Mouse (Mus musculus) gastrocnemius, adult 2 months (tissue): Measurements from ENCODE around the gene Ifitm7. TPM values are rescaled to one million over a fixed set of nuclear protein-coding genes. Genes with fewer than 3 reads are reported as not detected.
A peak's percentile ranks its signal among the peaks of the same experiment; 100 is the strongest.
"Not testable (repeated sequence)": the region's sequence is repeated elsewhere in the genome, so short reads cannot be mapped to it uniquely, and the experiment has no call there.

Experiments used
- DNase-seq: peaks from one replicate; pipeline ENCODE4 v3.0.0; 2022
- H3K27ac ChIP-seq: fragments of 200-600 bp; 2 replicates; pipeline ENCODE4 v1.8.1; 2022; ENCODE audit warnings: mild to moderate bottlenecking
- H3K4me3 ChIP-seq: fragments of 200-600 bp; 2 replicates; pipeline ENCODE4 v1.8.1; 2022; ENCODE audit warnings: mild to moderate bottlenecking, moderate library complexity
- CTCF ChIP-seq: fragments of 200-600 bp; IDR thresholded peaks from 2 replicates; pipeline ENCODE4 v1.8.1; 2022; ENCODE audit warnings: antibody characterized with exemption, mild to moderate bottlenecking, moderate library complexity
- intact Hi-C: fragments of 180-260 bp; cut with DNase I; formaldehyde crosslinking; loops from one replicate; pipeline ENCODE4 v1.15.1; 2025
- total RNA-seq, 2 experiments: library from RNA; stranded (reverse); gene quantifications; 2 replicates each; pipeline ENCODE4 v1.2.3; 2021

Ifitm7 gene
- total RNA-seq, 2 experiments from 2014 or later, result not detected

DNA sequence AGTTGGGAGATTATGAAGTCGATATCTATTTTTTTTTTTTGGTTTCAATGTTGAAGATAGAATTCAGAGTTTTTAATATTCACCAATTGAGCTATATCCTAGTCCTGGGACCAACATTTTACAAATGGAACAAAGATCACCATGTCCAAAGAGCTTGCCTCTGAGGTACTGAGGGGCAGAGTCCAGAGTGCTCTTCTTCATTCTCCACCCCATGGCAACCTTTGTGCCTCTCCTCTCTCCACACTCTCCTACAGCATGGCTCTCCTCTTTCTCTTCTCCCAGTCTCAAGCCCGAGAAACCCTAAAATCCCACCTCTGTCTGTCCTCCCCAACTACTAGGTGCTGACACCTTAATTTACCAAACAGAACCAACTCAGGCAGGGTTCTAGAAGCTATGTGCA is 18.0 kb upstream of the Ifitm7 start:
- H3K27ac ChIP-seq, result no peak overlapping the region
- TF ChIP-seq CTCF, result no peak
- intact Hi-C loops, result loop anchor here (5.0 to 10.0 kb wide), 2 partner anchors 62 to 100 kb away; partner anchors contain the start of genes Mpv17l and Pdxdc1
- no peak overlapping the region for H3K4me3 ChIP-seq
- DNase-seq, result no peak

DNA sequence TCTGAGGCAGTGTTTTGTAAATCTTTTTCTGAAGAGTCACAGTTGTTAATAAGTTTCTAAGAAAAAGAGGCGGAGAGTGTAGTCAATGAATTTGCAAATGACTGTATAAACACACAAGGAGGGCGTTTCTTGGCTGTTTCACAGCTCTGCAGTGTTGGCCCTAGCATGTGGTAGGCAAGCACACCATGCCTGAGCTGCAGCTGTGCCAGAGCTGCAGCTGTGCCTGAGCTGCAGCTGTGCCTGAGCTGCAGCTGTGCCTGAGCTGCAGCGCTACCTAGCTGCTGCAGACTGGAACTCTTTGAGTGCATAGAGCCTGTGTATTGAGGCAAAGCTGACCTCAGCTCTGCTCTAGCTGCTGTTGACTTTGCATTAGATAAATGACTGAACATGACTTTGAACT is 17.5 kb upstream of the Ifitm7 start:
- intact Hi-C loops, result loop anchor here (5.0 to 10.0 kb wide), 2 partner anchors 62 to 99 kb away; partner anchors contain the start of genes Mpv17l and Pdxdc1
- DNase-seq, result no peak
- TF ChIP-seq CTCF, result peak; percentile 42

DNA sequence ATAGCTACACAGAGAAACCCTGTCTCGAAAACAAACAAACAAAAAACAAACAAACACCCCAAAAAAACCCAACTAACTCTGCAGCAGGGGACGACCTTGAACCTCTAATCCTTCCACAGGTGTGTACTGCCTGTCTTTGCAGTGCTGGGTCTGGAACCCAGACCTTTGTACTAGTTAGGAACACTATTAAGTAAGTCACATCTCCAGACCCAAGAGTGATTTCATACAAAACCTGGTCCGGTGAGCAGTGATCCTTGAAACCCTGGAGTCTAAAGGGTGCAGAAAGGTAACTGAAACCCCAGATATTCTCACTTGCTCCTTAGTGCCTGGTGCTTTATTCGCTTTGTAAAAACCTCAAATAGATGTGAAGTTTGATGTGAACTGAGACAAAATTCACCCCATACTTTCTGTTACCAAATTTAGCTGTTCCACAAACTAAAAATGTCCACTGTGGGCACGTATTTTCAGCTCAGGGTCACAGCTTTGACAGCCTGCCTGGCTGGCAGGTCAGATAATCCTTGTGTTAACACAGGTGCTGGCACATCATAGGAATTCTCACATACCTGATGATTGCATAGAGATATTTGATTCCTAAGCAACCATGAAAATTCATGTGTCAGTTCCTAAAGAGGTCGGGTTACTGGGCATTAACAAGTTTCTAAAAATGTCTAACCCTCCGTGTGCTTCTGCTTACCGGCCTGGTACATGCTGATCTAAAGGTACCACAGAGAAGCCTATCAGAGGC is 16.9 kb upstream of the Ifitm7 start:
- TF ChIP-seq CTCF, result no peak
- no peak overlapping the region for H3K4me3 ChIP-seq
- peak; percentile 57 for DNase-seq
- H3K27ac ChIP-seq, result peak overlapping the region; percentile 68; the same call in 1 of the 2 replicates
- intact Hi-C loops, result loop anchor here (5.0 to 10.0 kb wide), 2 partner anchors 61 to 99 kb away; partner anchors contain the start of genes Mpv17l and Pdxdc1

More for the DNA sequence above, 17.5 kb upstream of the Ifitm7 start:
- H3K27ac ChIP-seq, result peak overlapping the region; percentile 68; the same call in 1 of the 2 replicates
- no peak overlapping the region for H3K4me3 ChIP-seq

DNA sequence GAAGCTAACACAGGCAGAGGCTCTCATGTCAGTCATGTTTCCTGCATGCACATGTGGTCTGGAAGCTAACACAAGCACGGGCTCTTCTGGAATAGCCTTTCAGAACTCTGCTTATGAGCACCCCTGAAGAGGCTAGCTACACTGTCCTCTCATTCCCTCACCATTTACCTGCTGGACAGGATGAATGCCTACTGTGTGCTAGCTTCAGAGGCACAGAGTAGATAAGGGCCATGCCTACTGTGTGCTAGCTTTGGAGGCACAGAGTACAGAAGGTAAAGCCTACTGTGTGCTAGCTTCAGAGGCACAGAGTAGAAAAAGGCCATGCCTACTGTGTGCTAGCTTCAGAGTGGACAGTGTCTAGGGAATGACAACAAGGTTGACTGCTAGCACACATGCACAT is 7.8 kb upstream of the Ifitm7 start:
- Histone ChIP-seq H3K27ac (no peak overlapping the region), H3K4me3 (no peak overlapping the region)
- DNase-seq, result no peak
- no peak for TF ChIP-seq CTCF
- intact Hi-C loops, result no loop called here

DNA sequence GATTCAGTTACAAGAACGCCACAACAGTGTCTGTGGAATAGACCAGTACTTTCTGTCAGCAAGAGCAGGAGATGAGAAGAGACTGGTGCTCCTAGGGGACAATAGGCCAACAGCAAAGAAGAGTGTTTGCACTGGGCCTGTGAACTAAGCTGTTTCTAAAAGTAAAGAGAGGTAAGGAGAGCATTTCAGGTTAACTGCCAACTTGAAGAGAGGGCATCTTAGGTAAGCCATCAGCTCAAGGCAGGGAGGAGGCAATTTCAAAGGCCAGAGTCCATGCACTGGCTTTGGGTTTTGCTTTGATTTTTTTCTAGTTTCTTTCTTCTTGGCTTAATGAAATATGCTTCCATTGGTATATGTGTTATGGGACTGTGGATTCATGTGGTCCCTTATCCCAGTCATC is 7.4 kb upstream of the Ifitm7 start:
- no peak overlapping the region for H3K4me3 ChIP-seq
- no peak overlapping the region for H3K27ac ChIP-seq
- DNase-seq, result no peak
- intact Hi-C loops, result no loop called here
- TF ChIP-seq CTCF, result no peak

DNA sequence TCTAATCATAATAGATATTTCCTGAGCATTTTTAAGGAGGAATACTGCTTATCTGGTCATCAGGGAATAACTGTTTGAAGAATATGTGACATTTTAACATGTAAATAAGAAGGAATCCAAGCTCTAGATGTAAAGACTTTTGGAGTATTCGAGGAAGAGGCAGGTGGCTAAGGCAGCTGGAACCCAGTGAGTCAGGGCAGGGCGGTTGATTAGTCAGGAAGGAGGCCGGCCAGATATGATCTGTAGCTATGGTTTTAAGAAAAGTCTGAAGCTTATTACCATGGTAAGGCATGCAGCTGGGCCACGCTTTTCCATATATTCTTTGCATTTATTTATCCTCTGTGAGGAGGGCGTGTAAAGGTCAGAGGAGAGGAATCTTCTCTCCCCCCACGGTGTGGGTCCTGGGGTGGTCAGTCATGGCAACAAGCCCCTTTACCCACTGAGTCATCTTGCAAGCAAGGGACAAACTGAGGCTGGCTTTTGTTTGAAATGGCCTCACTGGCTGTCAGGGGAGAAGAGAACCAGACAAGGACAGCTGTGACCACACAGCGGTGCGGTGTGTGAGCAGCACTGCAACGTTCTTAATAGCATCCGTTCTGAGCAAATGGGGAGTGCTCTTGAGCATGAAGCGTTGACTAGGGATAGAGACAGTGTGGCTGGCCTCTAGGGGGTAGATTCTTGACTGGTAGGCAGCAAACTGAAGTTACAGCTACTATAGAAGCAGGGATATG is 6.0 kb upstream of the Ifitm7 start:
- Histone ChIP-seq H3K27ac (no peak overlapping the region), H3K4me3 (no peak overlapping the region)
- DNase-seq, result no peak
- intact Hi-C loops, result no loop called here
- TF ChIP-seq CTCF, result no peak

DNA sequence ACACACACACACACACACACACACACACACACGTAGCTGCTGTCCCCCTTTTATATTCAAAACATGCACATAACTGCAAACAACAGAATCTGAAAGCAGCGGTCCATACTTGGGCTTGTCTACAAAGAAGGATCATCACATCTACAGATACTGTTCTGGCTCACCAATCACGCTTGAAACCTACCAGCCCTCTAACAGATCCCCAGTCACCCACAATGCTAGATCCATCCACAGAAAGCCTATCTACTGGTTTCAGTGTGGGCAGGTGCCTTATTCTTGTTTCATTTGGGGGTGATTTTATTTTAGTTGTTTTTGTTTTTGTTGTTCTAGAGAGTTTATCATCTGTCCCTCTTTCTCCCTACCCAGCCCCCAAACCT is 503 bp downstream of the Ifitm7 start:
- no peak overlapping the region for H3K27ac ChIP-seq
- intact Hi-C loops, result no loop called here
- no peak overlapping the region for H3K4me3 ChIP-seq
- TF ChIP-seq CTCF, result no peak
- DNase-seq, result no peak

DNA sequence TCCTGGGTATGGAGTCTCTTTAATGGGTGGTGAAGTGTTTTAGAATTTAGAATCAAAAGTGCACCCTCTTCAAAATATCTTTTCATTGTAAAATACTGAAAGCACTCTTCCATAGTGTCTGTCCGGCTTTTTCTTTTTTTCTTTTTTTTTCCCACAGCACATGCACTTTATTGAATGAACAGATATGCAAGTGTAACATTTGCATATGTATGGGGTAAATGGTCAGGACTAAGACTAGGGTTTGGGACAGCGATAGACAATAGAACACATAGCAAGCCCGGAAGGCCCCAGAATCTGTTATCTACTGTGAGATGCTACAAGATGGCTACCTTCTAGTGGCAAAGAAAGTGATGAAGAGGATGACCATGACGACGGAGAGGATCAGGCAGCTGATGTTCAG is 3.5 kb downstream of the Ifitm7 start:
- H3K27ac ChIP-seq, result no peak overlapping the region
- intact Hi-C loops, result no loop called here
- TF ChIP-seq CTCF, result no peak
- H3K4me3 ChIP-seq, result no peak overlapping the region
- DNase-seq, result no peak

DNA sequence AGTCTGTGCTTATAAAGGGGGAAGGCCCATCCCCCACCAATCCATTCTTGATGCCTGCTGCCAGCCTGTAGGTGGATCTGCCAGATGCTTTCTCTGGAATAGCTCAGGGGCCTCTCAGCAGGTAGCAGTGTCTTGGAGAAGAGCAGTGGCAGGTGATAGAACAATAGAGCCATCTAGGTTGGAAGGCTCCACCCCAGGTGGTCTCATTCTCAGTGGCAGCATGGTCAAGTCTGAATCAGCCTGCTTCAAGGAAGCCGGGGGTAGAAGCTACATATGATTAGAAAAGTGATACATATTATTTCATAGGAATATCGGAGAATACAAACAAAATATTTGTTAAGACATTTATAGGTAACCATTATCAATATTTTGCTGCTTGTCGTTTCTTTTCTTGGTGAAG is 5.0 kb downstream of the Ifitm7 start:
- H3K4me3 ChIP-seq, intact Hi-C loops, DNase-seq, H3K27ac ChIP-seq: not testable (repeated sequence)

DNA sequence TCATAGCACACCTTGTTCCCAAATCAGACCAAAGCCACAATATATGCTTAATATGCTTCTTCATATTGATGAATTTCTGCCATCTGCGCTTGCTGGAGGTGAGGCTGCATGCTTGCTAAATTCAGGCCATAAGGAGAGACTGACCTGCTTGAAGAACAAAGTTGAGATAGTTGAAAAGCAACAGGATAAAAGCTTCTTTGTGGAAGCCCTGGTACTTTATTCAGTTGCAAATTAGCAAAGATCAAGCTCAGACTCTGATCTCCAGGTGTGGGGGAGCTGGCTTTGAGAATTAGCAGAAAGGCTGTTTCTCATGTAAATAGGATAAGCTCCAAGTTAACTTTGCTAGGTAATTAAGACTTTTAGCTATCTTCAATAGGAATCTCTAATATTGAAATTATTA is 9.7 kb downstream of the Ifitm7 start:
- H3K27ac ChIP-seq, intact Hi-C loops, H3K4me3 ChIP-seq, DNase-seq: not testable (repeated sequence)

DNA sequence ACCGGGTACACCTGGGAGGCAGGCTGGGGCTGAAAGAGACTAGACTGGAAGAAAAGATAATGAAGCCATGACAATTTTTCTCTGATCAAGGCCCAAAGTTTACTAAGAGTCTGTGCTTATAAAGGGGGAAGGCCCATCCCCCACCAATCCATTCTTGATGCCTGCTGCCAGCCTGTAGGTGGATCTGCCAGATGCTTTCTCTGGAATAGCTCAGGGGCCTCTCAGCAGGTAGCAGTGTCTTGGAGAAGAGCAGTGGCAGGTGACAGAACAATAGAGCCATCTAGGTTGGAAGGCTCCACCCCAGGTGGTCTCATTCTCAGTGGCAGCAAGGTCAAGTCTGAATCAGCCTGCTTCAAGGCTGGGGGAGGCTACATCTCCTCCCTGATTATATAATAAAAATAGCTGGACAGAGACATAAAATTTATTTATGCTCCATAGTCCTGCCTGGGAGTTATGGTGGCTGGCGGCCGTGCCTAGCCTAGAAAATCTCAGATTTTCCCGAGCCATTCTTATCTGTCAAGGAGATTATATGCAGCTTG is 10.3 kb downstream of the Ifitm7 start:
- intact Hi-C loops, H3K4me3 ChIP-seq, DNase-seq, H3K27ac ChIP-seq: not testable (repeated sequence)

DNA sequence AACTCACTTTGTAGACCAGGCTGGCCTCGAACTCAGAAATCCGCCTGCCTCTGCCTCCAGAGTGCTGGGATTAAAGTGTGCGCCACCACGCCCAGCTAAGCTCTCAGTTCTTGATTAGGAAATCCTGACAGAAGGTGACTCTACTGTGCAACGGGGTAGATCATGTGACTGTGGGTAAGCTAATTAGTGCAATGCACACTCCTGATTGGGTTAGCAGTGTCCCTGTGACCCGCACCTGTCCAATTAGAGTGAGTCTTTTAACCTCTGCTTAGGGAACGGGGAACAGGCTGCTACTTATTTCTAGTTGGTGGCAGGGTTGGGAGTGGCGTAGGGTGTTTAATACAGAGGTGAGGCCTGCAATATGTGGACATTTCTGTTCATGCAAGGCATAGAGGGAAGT is 14.6 kb downstream of the Ifitm7 start:
- TF ChIP-seq CTCF, result no peak
- no peak overlapping the region for H3K27ac ChIP-seq
- no peak for DNase-seq
- no peak overlapping the region for H3K4me3 ChIP-seq
- intact Hi-C loops, result no loop called here

DNA sequence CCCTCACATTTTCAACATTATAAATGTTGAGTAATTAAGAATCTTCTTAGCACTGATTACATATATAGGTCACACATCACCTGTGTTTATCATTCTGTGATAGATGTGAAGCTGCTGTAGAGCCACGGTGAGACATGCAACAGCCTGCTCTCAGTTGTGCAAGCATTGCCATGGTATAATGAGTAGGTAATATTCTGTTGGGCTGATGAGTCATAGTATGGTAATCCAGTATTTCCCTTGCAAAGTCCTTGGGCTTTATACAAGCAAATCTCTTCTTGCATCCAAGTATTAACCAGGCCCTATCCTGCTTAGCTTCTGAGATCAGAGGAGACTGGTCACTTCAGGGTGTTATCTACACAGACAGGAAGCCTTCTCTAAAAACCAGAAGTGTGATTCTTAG is 17.6 kb downstream of the Ifitm7 start:
- no peak for DNase-seq
- Histone ChIP-seq H3K4me3 (no peak overlapping the region), H3K27ac (no peak overlapping the region)
- TF ChIP-seq CTCF, result no peak
- intact Hi-C loops, result no loop called here
